In the genomic region with DNA sequence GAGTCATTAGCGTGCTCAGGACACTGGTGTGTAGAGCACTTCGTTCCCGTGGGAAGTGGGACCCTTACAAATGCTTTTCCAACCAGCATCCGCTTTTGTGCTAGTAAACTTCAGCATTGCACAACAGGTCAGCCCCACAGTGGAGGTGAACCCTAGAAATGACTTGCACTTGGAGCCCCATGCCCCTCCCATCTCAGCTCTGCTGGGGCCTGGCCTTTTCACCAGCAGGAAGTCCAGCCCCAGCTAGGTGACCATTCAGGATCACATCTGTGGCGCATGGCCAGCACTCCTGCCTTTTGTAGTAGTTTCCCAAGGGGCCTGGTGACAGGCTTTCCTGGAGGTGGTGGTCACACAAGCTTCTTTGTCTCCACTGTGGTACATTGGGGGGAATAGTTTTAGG, we compare ENCODE assay signal across 8 mouse cellular contexts. TPM values are rescaled to one million over a fixed set of nuclear protein-coding genes. Genes with fewer than 3 reads are reported as not detected.
A peak's percentile ranks its signal among the peaks of the same experiment; 100 is the strongest.
DNase-seq lines count a peak whose midpoint lies in the region; ATAC-seq lines count a peak whose summit lies in the region.

No protein-coding gene starts in this region.

- no peaks in the 10 kb centered on the region for H3K27me3 ChIP-seq in forebrain, embryonic 14.5 days (replicated peaks; ENCODE audit: control insufficient read depth, insufficient read depth, low read length)
- no peaks in the 10 kb centered on the region for H3K27me3 ChIP-seq in intestine, embryonic 15.5 days (replicated peaks)
- H3K27me3 ChIP-seq in liver, embryonic 15.5 days: no peaks in the 10 kb centered on the region
- H3K27me3 ChIP-seq in neural tube, embryonic 12.5 days (replicated peaks): peaks cover 12% of the 10 kb centered on the region

- no peaks in the 10 kb centered on the region for H3K9me3 ChIP-seq in forebrain, embryonic 14.5 days (replicated peaks; ENCODE audit: control insufficient read depth, low read length)
- H3K9me3 ChIP-seq in intestine, embryonic 15.5 days: no peaks in the 10 kb centered on the region
- no peaks in the 10 kb centered on the region for H3K9me3 ChIP-seq in liver, embryonic 15.5 days (replicated peaks)
- no peaks in the 10 kb centered on the region for H3K9me3 ChIP-seq in neural tube, embryonic 12.5 days

- WGBS in forebrain, embryonic 14.5 days: 45% methylated on average over 5 of the region's 5 CpGs
- WGBS in intestine, embryonic 15.5 days: 40% methylated on average over 5 of the region's 5 CpGs
- 34% methylated on average over 5 of the region's 5 CpGs for WGBS in liver, embryonic 15.5 days (ENCODE audit: insufficient replicate concordance)
- 43% methylated on average over 5 of the region's 5 CpGs for WGBS in neural tube, embryonic 12.5 days

- intact Hi-C loops in heart, postnatal 25 days (cut with DNase I): loop anchor here (5.0 kb wide), 3 partner anchors 54 to 131 kb away; no protein-coding TSS in a partner anchor

- H3K36me3 ChIP-seq in forebrain, embryonic 14.5 days (ENCODE audit: control insufficient read depth, insufficient read depth, low read length): no peaks in the 10 kb centered on the region
- H3K36me3 ChIP-seq in intestine, embryonic 15.5 days: no peaks in the 10 kb centered on the region
- no peaks in the 10 kb centered on the region for H3K36me3 ChIP-seq in liver, embryonic 15.5 days (replicated peaks)
- no peaks in the 10 kb centered on the region for H3K36me3 ChIP-seq in neural tube, embryonic 12.5 days

- no peaks in the 10 kb centered on the region for H3K4me1 ChIP-seq in forebrain, embryonic 14.5 days (ENCODE audit: control insufficient read depth, insufficient read depth, low read length)
- 0 out of 2 replicates have a peak, but pooled peaks cover 3% of the 10 kb centered on the region for H3K4me1 ChIP-seq in intestine, embryonic 15.5 days (replicated peaks)
- peaks cover 55% of the 10 kb centered on the region for H3K4me1 ChIP-seq in liver, embryonic 15.5 days (replicated peaks)
- H3K4me1 ChIP-seq in neural tube, embryonic 12.5 days: peaks cover 10% of the 10 kb centered on the region

- no peak overlapping the region for H3K9ac ChIP-seq in forebrain, embryonic 14.5 days (ENCODE audit: low read length)
- H3K9ac ChIP-seq in intestine, embryonic 15.5 days: peak overlapping the region; percentile 64
- H3K9ac ChIP-seq in liver, embryonic 15.5 days: peak overlapping the region; percentile 64
- H3K9ac ChIP-seq in neural tube, embryonic 12.5 days: no peak overlapping the region

- ATAC-seq in forebrain, embryonic 14.5 days: no peak
- no peak for ATAC-seq in intestine, embryonic 15.5 days
- ATAC-seq in liver, embryonic 15.5 days (ENCODE audit: insufficient read depth): no peak
- ATAC-seq in neural tube, embryonic 12.5 days (ENCODE audit: low FRiP score, low read depth): no peak

- H3K4me2 ChIP-seq in forebrain, embryonic 14.5 days (ENCODE audit: low read length): peak overlapping the region; percentile 64
- peak overlapping the region; percentile 73 for H3K4me2 ChIP-seq in intestine, embryonic 15.5 days (replicated peaks)
- H3K4me2 ChIP-seq in liver, embryonic 15.5 days: peak overlapping the region; percentile 82
- H3K4me2 ChIP-seq in neural tube, embryonic 12.5 days (replicated peaks): peak overlapping the region; percentile 60

- H3K4me3 ChIP-seq in forebrain, embryonic 14.5 days (ENCODE audit: low read depth, low read length): peak overlapping the region; percentile 51; the same call in 1 of the 2 replicates
- peak overlapping the region; percentile 59 for H3K4me3 ChIP-seq in intestine, embryonic 15.5 days (replicated peaks)
- H3K4me3 ChIP-seq in liver, embryonic 15.5 days (replicated peaks): peak overlapping the region; percentile 75
- peak overlapping the region; percentile 60 for H3K4me3 ChIP-seq in neural tube, embryonic 12.5 days

- no peak overlapping the region for H3K27ac ChIP-seq in forebrain, embryonic 14.5 days (ENCODE audit: low read depth, low read length)
- H3K27ac ChIP-seq in intestine, embryonic 15.5 days: peak overlapping the region; percentile 97; the same call in 1 of the 2 replicates
- H3K27ac ChIP-seq in liver, embryonic 15.5 days (replicated peaks): peak overlapping the region; percentile 84
- H3K27ac ChIP-seq in neural tube, embryonic 12.5 days: no peak overlapping the region

- peak; percentile 95 for DNase-seq in heart, adult 11 months
- DNase-seq in heart, postnatal 25 days (ENCODE audit: low spot score): no peak
- no peak for DNase-seq in forebrain, embryonic 14.5 days (ENCODE audit: low spot score)
- no peak for DNase-seq in embryo, embryonic 11 days
- DNase-seq in urinary bladder, postnatal 25 days (ENCODE audit: low spot score): no peak

RNA-seq across cellular contexts. Expression of a gene that starts 1.8 kb away (rescaled TPM):
- 10 to 100 TPM; 22.8 to 39.9 TPM for total RNA-seq in heart, postnatal 25 days (2021)
- polyA plus RNA-seq in forebrain, embryonic 14.5 days (2014; fragmentation: Nextera tagmentation; extraction: Ambion mirVana): 11.0 and 11.5 TPM in 2 replicates
- 43.2 and 44.7 TPM in 2 replicates for polyA plus RNA-seq in intestine, embryonic 15.5 days (2015; fragmentation: Nextera tagmentation; extraction: Ambion mirVana)
- polyA plus RNA-seq in liver, embryonic 15.5 days (2015; fragmentation: Nextera tagmentation; extraction: Ambion mirVana): 20.8 and 22.6 TPM in 2 replicates
- 52.4 and 57.0 TPM in 2 replicates for polyA plus RNA-seq in neural tube, embryonic 12.5 days (2016; fragmentation: Nextera tagmentation; extraction: Ambion mirVana)

Comparison
In these comparisons a context has a peak if more than half of its experiments do, and no peak if none do; other contexts are left out.
1. H3K27ac ChIP-seq: peak in intestine, embryonic 15.5 days (single experiment) and liver, embryonic 15.5 days (single experiment); none in forebrain, embryonic 14.5 days (single experiment) and neural tube, embryonic 12.5 days (single experiment).
2. H3K9ac ChIP-seq: peak in intestine, embryonic 15.5 days (single experiment) and liver, embryonic 15.5 days (single experiment); none in forebrain, embryonic 14.5 days (single experiment) and neural tube, embryonic 12.5 days (single experiment).
3. Peak in every context shown above with its lines, with median percentiles within 50 percentile points of each other: H3K4me2 ChIP-seq and H3K4me3 ChIP-seq.